Mouse (Mus musculus): ENCODE measurements around the gene Ptprk. TPM values are rescaled to one million over a fixed set of nuclear protein-coding genes. Genes with fewer than 3 reads are reported as not detected.

Gene Ptprk
- polyA plus RNA-seq, 1 experiment from 2014 or later = 55.9 TPM

DNA sequence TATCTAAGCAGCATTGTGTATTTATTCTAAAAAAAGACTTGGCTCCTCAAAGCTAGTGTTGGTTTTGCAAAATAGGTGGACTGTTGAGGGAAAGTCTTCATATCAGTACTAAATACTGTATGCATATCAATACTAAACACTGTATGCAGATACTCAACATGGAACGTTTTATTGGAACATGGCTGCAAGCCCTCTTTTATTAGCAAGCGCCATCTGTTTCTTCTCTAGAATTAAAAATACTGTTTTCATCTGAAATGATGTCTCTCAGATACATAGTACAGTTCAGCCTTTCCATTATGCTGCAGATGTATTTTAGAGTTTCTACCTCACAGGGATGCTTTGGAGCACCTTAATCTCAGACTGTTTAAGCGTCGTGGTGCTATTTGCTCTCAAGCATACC is 49.3 kb downstream of the Ptprk start:
- 96% methylated on average over 4 of the region's 4 CpGs for WGBS
- no peak for DNase-seq (ENCODE audit: low spot score)
- no peaks in the 10 kb centered on the region for H3K9me3 ChIP-seq (replicated peaks)

DNA sequence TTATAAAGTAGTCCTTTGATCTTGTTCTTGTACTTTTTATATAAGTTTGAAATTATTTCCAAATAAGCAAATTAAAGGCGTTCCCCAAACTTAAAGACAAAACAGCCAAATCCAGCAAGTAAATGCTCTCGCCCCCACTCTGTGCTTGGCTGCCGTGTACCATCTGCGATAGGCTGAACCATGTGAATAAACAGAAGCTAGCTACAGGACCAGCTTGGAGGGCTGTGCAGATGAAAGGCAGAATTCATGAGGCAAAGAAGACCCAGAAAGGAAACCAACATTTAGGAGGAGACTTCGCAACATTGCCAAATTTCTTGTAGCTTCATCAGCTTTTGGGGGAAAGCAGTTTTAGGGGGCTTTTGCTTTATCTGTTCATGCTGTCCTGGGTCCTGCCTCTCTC is 53.4 kb downstream of the Ptprk start:
- H3K4me3 ChIP-seq = no peak overlapping the region
- no peaks in the 10 kb centered on the region for H3K27me3 ChIP-seq (ENCODE audit: low read depth, poor library complexity, severe bottlenecking)
- no peak for DNase-seq (ENCODE audit: low spot score)
- H3K4me1 ChIP-seq = peaks cover 12% of the 10 kb centered on the region
- H3K36me3 ChIP-seq = no peaks in the 10 kb centered on the region
- no peaks in the 10 kb centered on the region for H3K9me3 ChIP-seq (replicated peaks)
- H3K27ac ChIP-seq = no peak overlapping the region
- WGBS = 84% methylated on average over 5 of the region's 5 CpGs

More for the DNA sequence above, 49.3 kb downstream of the Ptprk start:
- Histone ChIP-seq H3K27ac (no peak overlapping the region), H3K4me1 (peaks cover 13% of the 10 kb centered on the region), H3K27me3 (ENCODE audit: low read depth, poor library complexity, severe bottlenecking) (no peaks in the 10 kb centered on the region), H3K36me3 (no peaks in the 10 kb centered on the region), H3K4me3 (no peak overlapping the region)

DNA sequence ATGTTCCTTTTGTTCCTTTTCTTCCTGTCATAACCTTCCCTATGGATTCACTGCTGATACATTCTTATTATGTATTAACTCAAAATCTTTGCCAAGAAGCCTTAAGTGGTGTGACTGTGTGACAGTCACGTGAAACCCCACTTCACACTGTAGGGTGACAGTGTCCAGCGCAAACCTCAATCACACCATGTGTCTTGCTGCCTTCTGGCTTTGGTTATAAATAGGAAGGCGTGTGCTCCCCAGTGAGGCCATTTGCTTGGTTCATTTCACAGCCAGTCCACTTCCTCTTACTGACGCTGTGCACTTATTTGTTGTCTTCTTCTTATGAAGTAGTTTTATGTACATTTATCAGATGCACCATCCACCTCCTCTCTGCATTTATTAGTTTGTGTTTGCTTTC is 53.8 kb downstream of the Ptprk start:
- Histone ChIP-seq H3K4me3 (no peak overlapping the region), H3K9me3 (replicated peaks) (no peaks in the 10 kb centered on the region), H3K36me3 (no peaks in the 10 kb centered on the region), H3K27me3 (ENCODE audit: low read depth, poor library complexity, severe bottlenecking) (no peaks in the 10 kb centered on the region), H3K4me1 (peaks cover 12% of the 10 kb centered on the region), H3K27ac (no peak overlapping the region)
- no peak for DNase-seq (ENCODE audit: low spot score)
- WGBS = 55% methylated on average over 4 of the region's 4 CpGs

DNA sequence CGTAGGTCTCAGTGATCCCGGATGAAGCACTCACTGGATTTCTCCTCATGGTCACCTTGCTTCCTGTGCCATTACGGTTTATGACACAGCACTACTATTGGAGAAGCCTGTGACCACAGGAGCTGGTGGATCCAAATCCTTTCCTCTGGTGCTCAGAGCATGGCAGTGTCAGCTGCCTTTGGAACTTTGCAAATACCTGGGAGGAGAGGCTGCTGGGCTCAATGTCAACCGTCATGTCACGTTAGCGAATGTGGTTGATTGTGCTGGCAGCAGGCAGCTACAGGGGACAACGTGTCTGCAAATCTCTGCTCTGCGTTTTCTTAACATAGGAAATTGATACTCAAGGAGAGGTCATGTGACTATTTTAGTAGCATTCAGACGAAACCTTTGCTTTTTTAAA is 55.8 kb downstream of the Ptprk start:
- no peak overlapping the region for H3K27ac ChIP-seq
- 94% methylated on average over 9 of the region's 9 CpGs for WGBS
- H3K4me3 ChIP-seq = no peak overlapping the region

DNA sequence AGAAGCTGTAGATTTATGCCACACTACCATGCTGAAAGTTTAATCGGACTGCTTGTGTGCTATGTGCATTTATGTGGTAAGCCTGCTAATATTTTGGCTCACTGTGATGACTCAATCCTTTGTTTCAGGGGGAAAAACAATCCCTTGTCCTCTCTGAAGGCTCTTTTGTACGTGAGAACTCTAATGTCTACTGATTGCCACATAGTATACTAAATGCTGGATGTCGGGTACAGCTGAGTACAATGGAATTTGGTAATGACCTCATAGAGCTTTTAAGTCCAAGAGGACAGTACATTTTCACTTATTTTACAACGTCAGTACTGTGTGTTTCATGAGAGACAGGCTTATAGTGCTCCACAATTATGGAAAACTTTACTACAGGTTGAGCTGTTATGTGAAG is 59.1 kb downstream of the Ptprk start:
- no peak for DNase-seq (ENCODE audit: low spot score)
- Histone ChIP-seq H3K27me3 (ENCODE audit: low read depth, poor library complexity, severe bottlenecking) (no peaks in the 10 kb centered on the region), H3K9me3 (replicated peaks) (no peaks in the 10 kb centered on the region), H3K27ac (no peak overlapping the region), H3K4me3 (no peak overlapping the region), H3K36me3 (no peaks in the 10 kb centered on the region), H3K4me1 (peaks cover 3% of the 10 kb centered on the region)
- 94% methylated on average over 4 of the region's 4 CpGs for WGBS

More for the DNA sequence above, 55.8 kb downstream of the Ptprk start:
- H3K36me3 ChIP-seq = no peaks in the 10 kb centered on the region
- no peaks in the 10 kb centered on the region for H3K27me3 ChIP-seq (ENCODE audit: low read depth, poor library complexity, severe bottlenecking)
- no peak for DNase-seq (ENCODE audit: low spot score)
- peaks cover 12% of the 10 kb centered on the region for H3K4me1 ChIP-seq
- no peaks in the 10 kb centered on the region for H3K9me3 ChIP-seq (replicated peaks)

DNA sequence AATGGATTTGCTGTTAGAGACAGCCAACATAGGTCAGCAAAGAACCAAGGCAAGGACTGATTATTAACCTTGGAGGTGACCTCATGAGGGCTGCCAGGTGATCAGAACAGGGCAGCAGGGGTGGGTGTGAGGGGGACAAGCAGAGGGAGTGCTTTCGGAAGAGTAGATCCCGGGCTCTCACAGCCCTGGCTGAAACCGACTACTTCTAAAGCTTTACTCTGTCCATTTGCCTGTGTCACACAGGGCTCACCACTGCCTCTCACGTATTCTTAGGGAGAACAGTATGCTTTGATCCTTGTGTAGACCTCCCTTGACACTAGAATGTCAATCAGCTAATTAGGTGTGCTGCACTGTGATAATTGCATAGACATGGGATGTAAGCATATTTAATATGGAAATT is 63.8 kb downstream of the Ptprk start:
- Histone ChIP-seq H3K9me3 (replicated peaks) (no peaks in the 10 kb centered on the region), H3K4me3 (no peak overlapping the region), H3K27me3 (ENCODE audit: low read depth, poor library complexity, severe bottlenecking) (no peaks in the 10 kb centered on the region), H3K27ac (no peak overlapping the region), H3K4me1 (no peaks in the 10 kb centered on the region), H3K36me3 (no peaks in the 10 kb centered on the region)
- WGBS = 41% methylated on average over 4 of the region's 4 CpGs
- no peak for DNase-seq (ENCODE audit: low spot score)

DNA sequence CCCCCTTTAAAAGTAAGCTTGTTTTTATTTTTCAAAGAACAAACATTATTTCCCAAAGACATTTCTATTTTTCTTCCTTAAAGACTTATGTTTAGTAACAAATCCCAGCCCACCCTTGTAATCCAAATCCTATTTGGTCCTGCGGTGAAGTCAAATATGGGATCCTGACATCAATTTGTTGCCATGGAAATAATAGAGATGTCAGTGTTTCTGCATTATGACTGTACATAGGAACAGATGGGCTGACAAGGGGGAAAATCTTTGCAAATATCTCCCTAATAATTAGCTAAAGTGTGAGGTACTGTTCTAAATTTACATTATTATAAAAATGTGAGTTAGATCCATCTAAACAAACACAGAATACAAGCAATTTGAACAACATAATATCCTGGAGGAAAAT is 69.8 kb downstream of the Ptprk start:
- H3K9me3 ChIP-seq (replicated peaks) = no peaks in the 10 kb centered on the region
- no peak for DNase-seq (ENCODE audit: low spot score)
- H3K36me3 ChIP-seq = no peaks in the 10 kb centered on the region
- H3K27me3 ChIP-seq (ENCODE audit: low read depth, poor library complexity, severe bottlenecking) = no peaks in the 10 kb centered on the region
- 92% methylated on average over 1 of the region's 1 CpGs for WGBS
- H3K27ac ChIP-seq = no peak overlapping the region
- no peak overlapping the region for H3K4me3 ChIP-seq
- peaks cover 13% of the 10 kb centered on the region for H3K4me1 ChIP-seq

DNA sequence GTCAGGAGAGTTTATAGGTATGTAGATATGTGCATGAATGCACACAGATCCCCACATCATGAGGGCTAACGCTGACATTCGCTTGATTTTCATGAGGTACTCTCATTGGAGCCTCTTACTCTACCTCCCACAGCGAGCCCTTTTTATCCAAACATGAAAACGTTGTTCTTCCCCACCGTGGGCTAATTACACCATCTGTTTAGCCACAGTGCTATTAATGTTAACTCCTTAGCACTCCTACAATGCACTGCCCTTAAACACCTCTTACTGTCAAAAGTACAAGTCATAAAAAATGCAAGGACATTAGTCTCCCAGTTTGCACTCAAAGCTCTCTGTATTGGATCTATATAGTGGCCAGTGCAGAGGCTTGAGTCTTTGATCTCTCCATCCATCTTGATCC is 70.7 kb downstream of the Ptprk start:
- no peak overlapping the region for H3K4me3 ChIP-seq
- no peaks in the 10 kb centered on the region for H3K27me3 ChIP-seq (ENCODE audit: low read depth, poor library complexity, severe bottlenecking)
- peaks cover 13% of the 10 kb centered on the region for H3K4me1 ChIP-seq
- H3K36me3 ChIP-seq = no peaks in the 10 kb centered on the region
- H3K27ac ChIP-seq = no peak overlapping the region
- H3K9me3 ChIP-seq (replicated peaks) = no peaks in the 10 kb centered on the region
- 48% methylated on average over 5 of the region's 5 CpGs for WGBS
- no peak for DNase-seq (ENCODE audit: low spot score)

DNA sequence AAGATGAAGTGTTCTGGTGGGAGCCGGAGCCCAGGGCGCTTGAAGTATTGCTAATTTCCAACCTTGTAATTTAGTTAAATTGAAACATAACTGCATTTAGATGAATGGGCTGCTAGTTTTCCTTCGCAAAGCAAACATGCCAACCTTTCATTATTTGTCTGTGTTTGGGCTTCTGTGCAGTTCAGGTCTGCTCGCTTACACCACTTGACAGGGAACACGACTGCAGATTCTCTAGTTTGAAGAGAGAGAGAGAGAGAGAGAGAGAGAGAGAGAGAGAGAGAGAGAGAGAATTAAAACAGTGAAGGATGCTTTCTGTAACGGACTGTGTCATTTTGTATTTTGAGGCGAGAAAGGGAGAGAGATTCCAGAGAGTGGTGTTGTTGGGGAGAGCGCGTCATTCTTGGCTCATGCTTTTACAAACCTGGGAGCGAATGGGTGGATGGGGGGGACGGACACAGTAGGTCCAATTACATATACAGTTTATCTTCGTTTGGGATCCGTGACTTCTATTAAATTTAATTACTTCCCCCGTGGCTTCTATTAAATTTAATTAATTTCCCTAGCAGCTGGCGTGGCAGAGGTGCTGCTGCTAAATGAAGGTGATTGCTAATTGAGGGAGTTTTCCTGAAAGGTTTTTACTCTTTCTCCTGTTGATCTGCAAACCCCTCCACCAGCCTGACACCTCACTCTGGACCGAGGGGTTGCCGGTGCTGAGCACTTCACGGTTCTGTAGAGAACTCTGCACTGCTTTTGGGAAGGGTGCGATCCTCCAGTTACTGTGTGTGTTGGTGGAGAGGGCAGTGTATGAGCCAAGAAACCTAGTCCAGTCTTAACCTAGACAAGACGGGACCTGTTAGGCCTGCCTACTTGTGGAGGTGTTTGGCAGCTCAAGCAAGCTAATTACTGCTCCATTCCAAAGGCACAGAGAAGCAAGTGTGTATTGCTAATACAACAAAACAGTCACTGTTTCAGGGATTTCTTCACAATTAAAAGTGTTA is 81.4 kb downstream of the Ptprk start:
- DNase-seq (ENCODE audit: low spot score) = peak; percentile 35
- no peak overlapping the region for H3K4me3 ChIP-seq
- H3K9me3 ChIP-seq (replicated peaks) = no peaks in the 10 kb centered on the region
- H3K27me3 ChIP-seq (ENCODE audit: low read depth, poor library complexity, severe bottlenecking) = no peaks in the 10 kb centered on the region
- H3K36me3 ChIP-seq = no peaks in the 10 kb centered on the region
- WGBS = 68% methylated on average over 20 of the region's 20 CpGs
- H3K4me1 ChIP-seq = peaks cover 13% of the 10 kb centered on the region
- H3K27ac ChIP-seq = no peak overlapping the region

DNA sequence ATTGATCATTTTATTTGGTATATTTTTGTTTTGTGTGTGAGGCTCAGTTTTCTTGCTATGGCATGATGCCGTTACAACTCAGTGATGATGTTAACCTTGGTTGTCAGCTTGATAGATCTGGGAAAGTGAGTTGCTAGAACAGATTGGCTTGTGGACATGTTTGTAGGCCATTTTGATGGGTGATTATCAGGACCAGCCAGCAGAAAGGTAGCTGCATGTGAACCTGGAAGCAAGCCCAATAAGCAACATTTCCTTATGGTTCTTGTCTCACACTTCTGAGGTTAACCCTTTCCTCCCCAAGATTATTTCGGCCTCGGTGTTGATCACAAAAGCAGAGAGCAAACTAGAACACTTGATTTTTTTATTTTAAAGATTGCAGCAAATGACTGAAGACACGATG is 85.1 kb downstream of the Ptprk start:
- Histone ChIP-seq H3K4me1 (peaks cover 27% of the 10 kb centered on the region), H3K27ac (no peak overlapping the region), H3K4me3 (no peak overlapping the region), H3K9me3 (replicated peaks) (no peaks in the 10 kb centered on the region), H3K36me3 (no peaks in the 10 kb centered on the region), H3K27me3 (ENCODE audit: low read depth, poor library complexity, severe bottlenecking) (no peaks in the 10 kb centered on the region)
- WGBS = 92% methylated on average over 4 of the region's 4 CpGs
- DNase-seq (ENCODE audit: low spot score) = no peak

DNA sequence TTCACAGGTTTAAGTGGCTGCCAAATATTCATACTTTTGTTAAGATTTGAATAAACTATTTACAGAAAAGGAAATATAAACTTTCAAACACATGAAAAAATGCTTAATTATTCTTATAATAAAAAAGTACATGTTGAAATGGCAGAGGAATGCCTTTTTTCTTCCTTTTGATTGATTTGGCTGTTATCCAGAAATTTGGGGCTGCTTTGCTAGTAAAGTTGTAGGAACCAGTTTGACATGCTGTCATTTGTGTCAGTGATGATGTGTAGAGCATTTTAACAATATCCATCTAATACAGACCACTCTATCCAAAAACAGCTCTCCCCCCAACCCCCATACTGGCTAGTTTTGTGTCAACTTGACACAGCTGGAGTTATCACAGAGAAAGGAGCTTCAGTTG is 86.7 kb downstream of the Ptprk start:
- H3K4me3 ChIP-seq = no peak overlapping the region
- H3K36me3 ChIP-seq = no peaks in the 10 kb centered on the region
- H3K9me3 ChIP-seq (replicated peaks) = no peaks in the 10 kb centered on the region
- no peak overlapping the region for H3K27ac ChIP-seq
- DNase-seq (ENCODE audit: low spot score) = no peak
- no peaks in the 10 kb centered on the region for H3K27me3 ChIP-seq (ENCODE audit: low read depth, poor library complexity, severe bottlenecking)
- peaks cover 16% of the 10 kb centered on the region; the same call in 1 of the 2 replicates for H3K4me1 ChIP-seq

DNA sequence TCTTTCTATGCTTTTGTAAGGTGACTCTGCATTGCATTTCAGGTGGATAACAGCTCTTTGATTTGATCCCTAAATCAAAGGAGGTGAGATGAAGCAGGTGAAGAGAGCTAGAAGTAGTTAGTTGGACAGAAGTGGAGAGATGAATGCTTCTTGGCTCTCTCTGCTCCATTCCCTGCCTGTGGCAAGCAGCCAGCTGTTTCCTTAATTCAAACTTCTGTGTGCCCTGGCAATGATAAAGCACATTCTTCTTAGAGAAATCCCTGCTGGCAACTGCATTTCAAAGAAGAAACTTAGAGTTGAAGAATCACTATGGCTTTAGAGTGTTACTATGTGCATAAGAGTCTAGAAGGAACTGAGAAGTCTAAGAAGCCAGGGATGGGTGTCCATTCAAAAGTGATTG is 89.6 kb downstream of the Ptprk start:
- Histone ChIP-seq H3K9me3 (replicated peaks) (no peaks in the 10 kb centered on the region), H3K4me3 (no peak overlapping the region), H3K4me1 (peaks cover 14% of the 10 kb centered on the region; the same call in 1 of the 2 replicates), H3K36me3 (no peaks in the 10 kb centered on the region), H3K27ac (peak overlapping the region; percentile 19; the same call in 1 of the 2 replicates), H3K27me3 (ENCODE audit: low read depth, poor library complexity, severe bottlenecking) (no peaks in the 10 kb centered on the region)
- no peak for DNase-seq (ENCODE audit: low spot score)

DNA sequence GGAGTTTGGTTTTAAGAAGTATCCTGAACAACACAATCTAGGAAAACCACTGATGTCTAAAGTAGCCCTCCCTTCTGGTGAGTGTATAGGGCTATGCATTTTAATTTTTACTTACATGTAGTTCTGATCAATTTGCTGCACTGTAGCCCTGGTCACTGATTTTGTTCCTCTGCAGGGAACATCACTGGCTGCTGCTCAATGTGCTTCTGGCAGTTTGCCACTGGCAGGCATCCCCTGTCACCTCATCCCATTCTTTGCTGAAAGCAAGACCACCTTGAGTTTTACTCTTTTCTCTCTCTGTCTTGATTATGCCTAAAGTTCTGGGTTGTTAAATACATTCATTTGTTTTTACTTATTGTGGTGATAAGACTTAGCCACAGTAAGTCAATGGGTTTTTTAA is 90.1 kb downstream of the Ptprk start:
- no peaks in the 10 kb centered on the region for H3K36me3 ChIP-seq
- no peaks in the 10 kb centered on the region for H3K9me3 ChIP-seq (replicated peaks)
- no peak for DNase-seq (ENCODE audit: low spot score)
- H3K4me1 ChIP-seq = peaks cover 14% of the 10 kb centered on the region; the same call in 1 of the 2 replicates
- no peak overlapping the region for H3K27ac ChIP-seq
- H3K4me3 ChIP-seq = no peak overlapping the region
- no peaks in the 10 kb centered on the region for H3K27me3 ChIP-seq (ENCODE audit: low read depth, poor library complexity, severe bottlenecking)
